Mouse (Mus musculus) G1E (cell line): ENCODE measurements around the gene Wdr43.

ENCODE experiments used
- CTCF ChIP-seq: IDR thresholded peaks from 2 replicates; pipeline ENCODE4 v1.5.1; 2012; ENCODE audit warnings: low read depth, low read length, inconsistent platforms, mixed read lengths
- GATA1 ChIP-seq: IDR thresholded peaks from 2 replicates; pipeline ENCODE4 v1.6.1; 2012; ENCODE audit warnings: borderline replicate concordance, low read length, inconsistent platforms, mixed read lengths
- GATA2 ChIP-seq: IDR thresholded peaks from 2 replicates; pipeline ENCODE4 v1.6.1; 2012; ENCODE audit warnings: low read depth, low read length, inconsistent platforms, borderline replicate concordance
- POLR2AphosphoS5 ChIP-seq: IDR thresholded peaks from 2 replicates; pipeline ENCODE4 v1.6.1; 2012; ENCODE audit warnings: low read depth, low read length, inconsistent platforms; ENCODE audit not compliant: insufficient replicate concordance
- TAL1 ChIP-seq: conservative IDR thresholded peaks from 2 replicates; pipeline ENCODE4 v1.6.1; 2012; ENCODE audit warnings: low read depth, low read length, inconsistent platforms, mixed read lengths

DNA sequence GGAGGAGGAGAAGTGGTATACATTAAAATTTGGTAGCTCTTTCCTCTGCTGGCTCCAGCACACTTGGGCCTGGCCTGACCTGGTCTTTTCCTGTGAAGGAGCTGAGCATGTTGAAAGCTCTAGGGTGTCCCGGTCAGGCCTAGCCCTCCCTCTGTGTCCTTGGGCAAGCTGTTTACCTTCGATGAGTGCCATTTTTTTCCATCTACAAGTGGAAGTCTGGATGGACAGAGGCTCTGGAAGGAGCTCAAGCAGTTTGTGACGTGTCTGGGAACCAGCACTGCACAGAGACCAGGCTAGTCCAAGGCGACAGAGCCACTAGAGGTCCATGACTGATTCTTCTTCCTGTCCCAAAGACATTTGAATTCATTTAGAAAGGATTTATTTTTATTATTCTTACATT, 49.5 kb downstream of the Wdr43 start:
- TF ChIP-seq CTCF (no peak), POLR2AphosphoS5 (no peak), TAL1 (no peak), GATA1 (no peak), GATA2 (no peak)
